Mouse (Mus musculus) G1E (cell line): ENCODE results near the gene Coa3. TPM values are rescaled to one million over a fixed set of nuclear protein-coding genes. Genes with fewer than 3 reads are reported as not detected.

Experiments
- ATAC-seq: 2 replicates; pipeline ENCODE4 v1.8.0; 2016; ENCODE audit warnings: mild to moderate bottlenecking; ENCODE audit not compliant: insufficient number of reproducible peaks, poor library complexity, low FRiP score, severe bottlenecking; ENCODE audit errors: extremely low read depth
- DNase-seq: peaks from one replicate; pipeline ENCODE4 v3.0.0; 2012; ENCODE audit warnings: low spot score
- H3K27me3 ChIP-seq: 2 replicates; pipeline ENCODE4 v1.6.1; 2012; ENCODE audit warnings: mild to moderate bottlenecking, low read length, inconsistent platforms; ENCODE audit not compliant: insufficient read depth
- H3K36me3 ChIP-seq: replicated peaks from 2 replicates; pipeline ENCODE3; 2012; ENCODE audit warnings: mild to moderate bottlenecking, inconsistent platforms
- H3K4me1 ChIP-seq: 2 replicates; pipeline ENCODE4 v1.6.1; 2012; ENCODE audit warnings: low read depth, low read length, inconsistent platforms, mixed read lengths; ENCODE audit not compliant: insufficient read depth
- H3K4me3 ChIP-seq: 2 replicates; pipeline ENCODE4 v1.5.1; 2012; ENCODE audit warnings: low read depth, mild to moderate bottlenecking, inconsistent platforms, low read length, moderate library complexity, mixed read lengths
- H3K9me3 ChIP-seq: replicated peaks from 2 replicates; pipeline ENCODE4 v1.6.1; 2012; ENCODE audit warnings: inconsistent platforms
- CTCF ChIP-seq: IDR thresholded peaks from 2 replicates; pipeline ENCODE4 v1.5.1; 2012; ENCODE audit warnings: low read depth, low read length, inconsistent platforms, mixed read lengths
- GATA1 ChIP-seq: IDR thresholded peaks from 2 replicates; pipeline ENCODE4 v1.6.1; 2012; ENCODE audit warnings: borderline replicate concordance, low read length, inconsistent platforms, mixed read lengths
- GATA2 ChIP-seq: IDR thresholded peaks from 2 replicates; pipeline ENCODE4 v1.6.1; 2012; ENCODE audit warnings: low read depth, low read length, inconsistent platforms, borderline replicate concordance
- POLR2AphosphoS5 ChIP-seq: IDR thresholded peaks from 2 replicates; pipeline ENCODE4 v1.6.1; 2012; ENCODE audit warnings: low read depth, low read length, inconsistent platforms; ENCODE audit not compliant: insufficient replicate concordance
- TAL1 ChIP-seq: conservative IDR thresholded peaks from 2 replicates; pipeline ENCODE4 v1.6.1; 2012; ENCODE audit warnings: low read depth, low read length, inconsistent platforms, mixed read lengths
- polyA plus RNA-seq: library from polyadenylated mRNA; stranded (reverse); fragments of >175 nt; gene quantifications from 2 replicates; pipeline ENCODE4 v1.2.3, GENCODE M21; 2012
- total RNA-seq, 2 experiments: library from RNA; stranded (forward) in 1 of 2; stranded (reverse) in 1 of 2; fragments of 200-1000 nt in 1 of 2; fragments of >200 nt in 1 of 2; fragmentation: Nextera tagmentation in 1 of 2; gene quantifications; 2 replicates each; pipeline ENCODE4 v1.2.3; 2014 to 2017

The Coa3 gene
- total and polyA plus RNA-seq, 3 experiments, result 39.8 to 58.1 (median 52.6) TPM

GRCm38 (mm10) chr11:101230061-101230511 is 48.8 kb downstream of the Coa3 start:
- Histone ChIP-seq H3K36me3 (no peaks in the 10 kb centered on the region), H3K9me3 (no peaks in the 10 kb centered on the region), H3K4me1 (peaks cover 68% of the 10 kb centered on the region), H3K27me3 (peaks cover 40% of the 10 kb centered on the region), H3K4me3 (no peak overlapping the region)
- no peak for TF ChIP-seq GATA1
- no peak for TF ChIP-seq GATA2
- TF ChIP-seq CTCF, result no peak
- TF ChIP-seq POLR2AphosphoS5, result no peak
- TF ChIP-seq TAL1, result no peak
- DNase-seq (no peak), ATAC-seq (no peak)

- H3K36me3 ChIP-seq, result peaks cover 3% of the 10 kb centered on the region
- peaks cover 71% of the 10 kb centered on the region for H3K4me1 ChIP-seq
- TF ChIP-seq CTCF, result no peak
- no peaks in the 10 kb centered on the region for H3K9me3 ChIP-seq
- no peak overlapping the region for H3K4me3 ChIP-seq
- peaks cover 38% of the 10 kb centered on the region for H3K27me3 ChIP-seq
- ATAC-seq (no peak), DNase-seq (no peak)
Observed at GRCm38 (mm10) chr11:101229361-101229900, 49.5 kb downstream of the Coa3 start.

Other genes starting within 250 kb of the Coa3 start
Only the 20 nearest of the 29 such genes appear.
- gene Retreg3, start 159.2 kb downstream of the Coa3 start, total RNA-seq (2014; fragmentation: Nextera tagmentation), result 12.0 and 13.4 TPM in 2 replicates
- 43.2 and 44.0 TPM in 2 replicates for gene Retreg3, start 159.2 kb downstream of the Coa3 start, total RNA-seq (2017)
- 7.7 and 9.4 TPM in 2 replicates for gene Retreg3, start 159.2 kb downstream of the Coa3 start, polyA plus RNA-seq
- gene Tubg1, start 159.2 kb downstream of the Coa3 start, total RNA-seq (2014; fragmentation: Nextera tagmentation), result 39.8 and 42.0 TPM in 2 replicates
- gene Tubg1, start 159.2 kb downstream of the Coa3 start, total RNA-seq (2017), result 46.0 and 47.5 TPM in 2 replicates
- gene Tubg1, start 159.2 kb downstream of the Coa3 start, polyA plus RNA-seq, result 96.1 and 120 TPM in 2 replicates
- not detected in 2 replicates for gene Tubg2, start 123.2 kb downstream of the Coa3 start, total RNA-seq (2014; fragmentation: Nextera tagmentation)
- gene Tubg2, start 123.2 kb downstream of the Coa3 start, total RNA-seq (2017), result not detected in 2 replicates
- not detected in 2 replicates for gene Tubg2, start 123.2 kb downstream of the Coa3 start, polyA plus RNA-seq
- not detected in 2 replicates for gene Cntnap1, start 108.6 kb downstream of the Coa3 start, total RNA-seq (2014; fragmentation: Nextera tagmentation)
- gene Cntnap1, start 108.6 kb downstream of the Coa3 start, total RNA-seq (2017), result under 0.01 and 0.06 TPM in 2 replicates
- 0.02 and 0.08 TPM in 2 replicates for gene Cntnap1, start 108.6 kb downstream of the Coa3 start, polyA plus RNA-seq
- gene Plekhh3, start 107.8 kb downstream of the Coa3 start, total RNA-seq (2014; fragmentation: Nextera tagmentation), result 0.49 and 2.6 TPM in 2 replicates
- gene Plekhh3, start 107.8 kb downstream of the Coa3 start, total RNA-seq (2017), result 1.5 and 1.9 TPM in 2 replicates
- gene Plekhh3, start 107.8 kb downstream of the Coa3 start, polyA plus RNA-seq, result 3.8 and 4.8 TPM in 2 replicates
- gene Ccr10, start 103.7 kb downstream of the Coa3 start, total RNA-seq (2014; fragmentation: Nextera tagmentation), result not detected in 2 replicates
- gene Ccr10, start 103.7 kb downstream of the Coa3 start, total RNA-seq (2017), result not detected in 2 replicates
- not detected in 2 replicates for gene Ccr10, start 103.7 kb downstream of the Coa3 start, polyA plus RNA-seq
- gene Ezh1, start 52.7 kb downstream of the Coa3 start, total RNA-seq (2014; fragmentation: Nextera tagmentation), result 46.1 and 55.9 TPM in 2 replicates
- 23.9 and 25.4 TPM in 2 replicates for gene Ezh1, start 52.7 kb downstream of the Coa3 start, total RNA-seq (2017)
- 2.0 and 4.2 TPM in 2 replicates for gene Ezh1, start 52.7 kb downstream of the Coa3 start, polyA plus RNA-seq
- not detected in 2 replicates for gene Ramp2, start 33.1 kb downstream of the Coa3 start, total RNA-seq (2014; fragmentation: Nextera tagmentation)
- 0.27 TPM in 1 of 2 replicates, not detected in the other for gene Ramp2, start 33.1 kb downstream of the Coa3 start, total RNA-seq (2017)
- 0.04 and 0.10 TPM in 2 replicates for gene Ramp2, start 33.1 kb downstream of the Coa3 start, polyA plus RNA-seq
- gene Vps25, start 25.4 kb downstream of the Coa3 start, total RNA-seq (2014; fragmentation: Nextera tagmentation), result 482 and 539 TPM in 2 replicates
- gene Vps25, start 25.4 kb downstream of the Coa3 start, total RNA-seq (2017), result 98.4 and 104 TPM in 2 replicates
- gene Vps25, start 25.4 kb downstream of the Coa3 start, polyA plus RNA-seq, result 140 and 170 TPM in 2 replicates
- gene Wnk4, start 18.5 kb downstream of the Coa3 start, total RNA-seq (2014; fragmentation: Nextera tagmentation), result 21.2 and 27.2 TPM in 2 replicates
- gene Wnk4, start 18.5 kb downstream of the Coa3 start, total RNA-seq (2017), result 2.3 and 4.2 TPM in 2 replicates
- gene Wnk4, start 18.5 kb downstream of the Coa3 start, polyA plus RNA-seq, result 45.0 and 48.7 TPM in 2 replicates
- gene Cntd1, start 102 bp downstream of the Coa3 start, total RNA-seq (2014; fragmentation: Nextera tagmentation), result 1.5 TPM in 1 of 2 replicates, not detected in the other
- gene Cntd1, start 102 bp downstream of the Coa3 start, total RNA-seq (2017), result 0.81 and 1.1 TPM in 2 replicates
- 0.02 TPM in 1 of 2 replicates, not detected in the other for gene Cntd1, start 102 bp downstream of the Coa3 start, polyA plus RNA-seq
- 42.5 and 46.3 TPM in 2 replicates for gene Becn1, start 23.2 kb upstream of the Coa3 start, total RNA-seq (2014; fragmentation: Nextera tagmentation)
- 142 and 148 TPM in 2 replicates for gene Becn1, start 23.2 kb upstream of the Coa3 start, total RNA-seq (2017)
- gene Becn1, start 23.2 kb upstream of the Coa3 start, polyA plus RNA-seq, result 97.7 and 109 TPM in 2 replicates
- 300 and 317 TPM in 2 replicates for gene Psme3, start 37.1 kb upstream of the Coa3 start, total RNA-seq (2014; fragmentation: Nextera tagmentation)
- gene Psme3, start 37.1 kb upstream of the Coa3 start, total RNA-seq (2017), result 98.7 and 113 TPM in 2 replicates
- 68.6 and 68.8 TPM in 2 replicates for gene Psme3, start 37.1 kb upstream of the Coa3 start, polyA plus RNA-seq
- gene Aoc2, start 45.9 kb upstream of the Coa3 start, total RNA-seq (2014; fragmentation: Nextera tagmentation), result 18.1 and 19.5 TPM in 2 replicates
- gene Aoc2, start 45.9 kb upstream of the Coa3 start, total RNA-seq (2017), result 4.5 and 4.6 TPM in 2 replicates
- gene Aoc2, start 45.9 kb upstream of the Coa3 start, polyA plus RNA-seq, result 10.0 and 10.1 TPM in 2 replicates
- gene Aoc3, start 51.5 kb upstream of the Coa3 start, total RNA-seq (2014; fragmentation: Nextera tagmentation), result 2.5 TPM in 1 of 2 replicates, not detected in the other
- gene Aoc3, start 51.5 kb upstream of the Coa3 start, total RNA-seq (2017), result 0.16 TPM in 1 of 2 replicates, not detected in the other
- 0.07 and 0.10 TPM in 2 replicates for gene Aoc3, start 51.5 kb upstream of the Coa3 start, polyA plus RNA-seq
- gene G6pc, start 88.4 kb upstream of the Coa3 start, total RNA-seq (2014; fragmentation: Nextera tagmentation), result not detected in 2 replicates
- 0.05 TPM in 1 of 2 replicates, not detected in the other for gene G6pc, start 88.4 kb upstream of the Coa3 start, total RNA-seq (2017)
- not detected in 2 replicates for gene G6pc, start 88.4 kb upstream of the Coa3 start, polyA plus RNA-seq
- gene Aarsd1, start 138.5 kb upstream of the Coa3 start, total RNA-seq (2014; fragmentation: Nextera tagmentation), result 51.6 and 55.8 TPM in 2 replicates
- 47.0 and 50.9 TPM in 2 replicates for gene Aarsd1, start 138.5 kb upstream of the Coa3 start, total RNA-seq (2017)
- 67.7 and 74.4 TPM in 2 replicates for gene Aarsd1, start 138.5 kb upstream of the Coa3 start, polyA plus RNA-seq
- 3.0 TPM in 1 of 2 replicates, not detected in the other for gene Gm27029, start 145.7 kb upstream of the Coa3 start, total RNA-seq (2014; fragmentation: Nextera tagmentation)
- 0.87 and 2.1 TPM in 2 replicates for gene Gm27029, start 145.7 kb upstream of the Coa3 start, total RNA-seq (2017)
- gene Gm27029, start 145.7 kb upstream of the Coa3 start, polyA plus RNA-seq, result 0.58 and 0.90 TPM in 2 replicates
- gene Rundc1, start 146.0 kb upstream of the Coa3 start, total RNA-seq (2014; fragmentation: Nextera tagmentation), result 5.0 and 6.0 TPM in 2 replicates
- 6.7 and 7.6 TPM in 2 replicates for gene Rundc1, start 146.0 kb upstream of the Coa3 start, total RNA-seq (2017)
- gene Rundc1, start 146.0 kb upstream of the Coa3 start, polyA plus RNA-seq, result 6.7 and 7.2 TPM in 2 replicates
- not detected in 2 replicates for gene Ptges3l, start 146.2 kb upstream of the Coa3 start, total RNA-seq (2014; fragmentation: Nextera tagmentation)
- 0.12 and 0.33 TPM in 2 replicates for gene Ptges3l, start 146.2 kb upstream of the Coa3 start, total RNA-seq (2017)
- 0.17 and 0.22 TPM in 2 replicates for gene Ptges3l, start 146.2 kb upstream of the Coa3 start, polyA plus RNA-seq